Mouse (Mus musculus) right cerebral cortex, postnatal 25 days (tissue): ENCODE measurements at regions not wholly inside any gene's neighbourhood (a gene's known extent, or its start where the extent isn't known, plus 50 kb on each side); places are given as distances from the start of the nearest gene placed in this dataset.
"Not testable (repeated sequence)": the region's sequence is repeated elsewhere in the genome, so short reads cannot be mapped to it uniquely, and the experiment has no call there.

Experiments used
- DNase-seq: peaks from one replicate; pipeline ENCODE4 v3.0.0; 2022

DNA sequence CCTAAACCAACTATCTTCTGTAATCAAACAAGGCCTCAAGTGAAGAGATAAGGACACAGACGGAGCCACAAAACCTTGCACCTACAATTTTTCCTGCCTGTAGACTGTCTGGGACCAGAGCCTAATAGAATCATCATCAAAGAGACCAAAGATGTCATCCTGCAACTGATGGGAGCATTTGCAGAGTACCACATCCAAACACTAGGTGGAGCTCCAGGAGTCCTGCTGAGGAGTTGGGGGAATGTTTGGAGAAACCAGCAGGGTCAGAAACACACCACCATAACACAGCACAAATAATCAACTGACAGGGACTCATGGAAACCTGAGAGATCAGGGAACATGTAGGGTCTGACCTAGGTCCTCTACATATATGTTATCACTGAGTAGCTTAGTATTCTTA is 160.9 kb downstream of the Gm6760 start:
- DNase-seq: peak; percentile 2

DNA sequence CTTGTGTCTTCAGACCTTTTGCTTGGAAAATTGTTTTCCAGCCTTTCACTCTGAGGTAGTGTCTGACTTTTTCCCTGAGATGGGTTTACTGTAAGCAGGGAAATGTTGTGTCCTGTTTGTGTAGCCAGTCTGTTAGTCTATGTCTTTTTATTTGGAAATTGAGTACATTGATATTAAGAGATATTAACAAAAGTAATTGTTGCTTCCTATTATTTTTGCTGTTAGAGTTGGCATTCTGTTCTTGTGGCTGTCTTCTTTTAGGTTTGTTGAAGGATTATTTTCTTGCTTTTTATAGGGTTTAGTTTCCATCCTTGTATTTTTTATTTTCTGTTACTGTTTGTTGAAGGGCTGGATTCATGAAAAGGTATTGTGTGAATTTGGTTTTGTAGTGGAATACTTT is 179.6 kb downstream of the Gm6760 start:
- not testable (repeated sequence) for DNase-seq
